20 mouse cellular contexts compared by ENCODE assay signal in the genomic region with DNA sequence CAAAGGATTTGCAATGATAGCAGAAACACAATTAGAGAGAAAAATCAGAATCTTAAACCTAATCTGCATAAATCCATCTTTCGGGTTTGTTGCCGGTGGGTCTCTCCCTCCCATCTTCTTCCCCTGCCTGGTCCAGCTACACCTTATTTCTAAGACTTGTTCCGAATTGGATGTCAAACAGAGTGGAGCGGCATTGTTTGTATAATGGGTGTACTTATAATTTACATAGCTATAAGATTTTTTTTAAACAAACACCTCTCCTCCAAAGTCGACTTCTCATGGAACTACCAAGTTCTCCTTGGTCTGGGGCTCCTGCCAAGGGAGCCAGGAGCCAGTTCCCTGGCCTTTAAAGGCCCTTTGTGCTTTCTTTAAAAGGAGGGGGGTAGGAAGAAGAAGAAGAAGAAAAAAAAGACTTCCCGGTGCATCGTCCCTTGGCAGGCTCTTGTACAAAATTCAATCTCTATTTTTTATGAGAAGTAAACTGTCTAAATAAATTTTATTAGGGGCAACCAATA. TPM values are rescaled to one million over a fixed set of nuclear protein-coding genes. Genes with fewer than 3 reads are reported as not detected.
DNase-seq lines count a peak whose midpoint lies in the region; ATAC-seq lines count a peak whose summit lies in the region.
"Had no signal": no experiment of that assay in that cellular context is flagged by ENCODE, and none has a peak within 500 bp of the region (broad histone marks: within the 10 kb centered on the region; RNA-seq: fewer than 3 reads in every experiment).

No protein-coding gene starts in this region.

- ATAC-seq in embryonic facial prominence, embryonic 11.5 days (replicated peaks; ENCODE audit: insufficient number of reproducible peaks, low FRiP score, low TSS enrichment, low read depth), result no peak
- ATAC-seq in hindbrain, embryonic 11.5 days (ENCODE audit: low FRiP score), result no peak
- ATAC-seq in hindbrain, embryonic 16.5 days, result no peak
- no peak for ATAC-seq in neural tube, embryonic 13.5 days (ENCODE audit: low read depth)
- ATAC-seq: activated CD4-positive, CD25-positive, alpha-beta regulatory T cell, adult 4 months; inflammation-experienced regulatory T-cells, adult 6 months; intestine, postnatal 0 days; Patski had no signal

- no peaks in the 10 kb centered on the region for H3K36me3 ChIP-seq in embryonic facial prominence, embryonic 11.5 days (replicated peaks; ENCODE audit: control insufficient read depth, insufficient read depth, low read depth, low read length)
- no peaks in the 10 kb centered on the region for H3K36me3 ChIP-seq in embryonic facial prominence, embryonic 10.5 days (replicated peaks)
- no peaks in the 10 kb centered on the region for H3K36me3 ChIP-seq in hindbrain, embryonic 11.5 days (ENCODE audit: control insufficient read depth, insufficient read depth, low read length)
- H3K36me3 ChIP-seq in hindbrain, embryonic 16.5 days (ENCODE audit: control insufficient read depth, insufficient read depth, low read length), result no peaks in the 10 kb centered on the region
- H3K36me3 ChIP-seq in neural tube, embryonic 13.5 days, result no peaks in the 10 kb centered on the region
- H3K36me3 ChIP-seq: embryonic facial prominence, embryonic 15.5 days; forebrain, embryonic 12.5 days; heart, embryonic 12.5 days; hindbrain, embryonic 15.5 days had no signal

- H3K4me3 ChIP-seq in embryonic facial prominence, embryonic 11.5 days (ENCODE audit: low read depth, low read length), result no peak overlapping the region
- no peak overlapping the region for H3K4me3 ChIP-seq in embryonic facial prominence, embryonic 10.5 days
- H3K4me3 ChIP-seq in hindbrain, embryonic 11.5 days (ENCODE audit: low read depth, low read length), result no peak overlapping the region
- no peak overlapping the region for H3K4me3 ChIP-seq in hindbrain, embryonic 16.5 days (ENCODE audit: low read length)
- H3K4me3 ChIP-seq in neural tube, embryonic 13.5 days, result no peak overlapping the region
- H3K4me3 ChIP-seq: embryonic facial prominence, embryonic 15.5 days; erythroblast, embryonic 14.5 days; forebrain, embryonic 12.5 days; gastrocnemius, adult 2 months; heart, embryonic 12.5 days; hindbrain, embryonic 15.5 days had no signal

- no peak overlapping the region for H3K9ac ChIP-seq in embryonic facial prominence, embryonic 11.5 days (replicated peaks; ENCODE audit: low read length)
- no peak overlapping the region for H3K9ac ChIP-seq in hindbrain, embryonic 11.5 days (ENCODE audit: low read depth, low read length)
- no peak overlapping the region for H3K9ac ChIP-seq in hindbrain, embryonic 16.5 days (ENCODE audit: low read depth, low read length)
- no peak overlapping the region for H3K9ac ChIP-seq in neural tube, embryonic 13.5 days
- H3K9ac ChIP-seq: embryonic facial prominence, embryonic 15.5 days; forebrain, embryonic 12.5 days; heart, embryonic 12.5 days; hindbrain, embryonic 15.5 days had no signal

- H3K4me1 ChIP-seq in embryonic facial prominence, embryonic 11.5 days (ENCODE audit: control insufficient read depth, insufficient read depth, low read length), result peaks cover 3% of the 10 kb centered on the region
- H3K4me1 ChIP-seq in embryonic facial prominence, embryonic 10.5 days, result peaks cover 25% of the 10 kb centered on the region
- peaks cover 11% of the 10 kb centered on the region for H3K4me1 ChIP-seq in hindbrain, embryonic 11.5 days (replicated peaks; ENCODE audit: control insufficient read depth, insufficient read depth, low read length)
- H3K4me1 ChIP-seq in hindbrain, embryonic 16.5 days (ENCODE audit: control insufficient read depth, insufficient read depth, low read depth, low read length), result peaks cover 9% of the 10 kb centered on the region
- H3K4me1 ChIP-seq in neural tube, embryonic 13.5 days (replicated peaks), result peaks cover 21% of the 10 kb centered on the region

- no peak overlapping the region for H3K27ac ChIP-seq in embryonic facial prominence, embryonic 11.5 days (replicated peaks; ENCODE audit: low read depth, low read length)
- no peak overlapping the region for H3K27ac ChIP-seq in embryonic facial prominence, embryonic 10.5 days (replicated peaks)
- H3K27ac ChIP-seq in hindbrain, embryonic 11.5 days (ENCODE audit: low read depth, low read length), result no peak overlapping the region
- no peak overlapping the region for H3K27ac ChIP-seq in hindbrain, embryonic 16.5 days (ENCODE audit: low read depth, low read length)
- H3K27ac ChIP-seq in neural tube, embryonic 13.5 days (replicated peaks), result peak overlapping the region; percentile 20; the same call in 1 of the 2 replicates
- H3K27ac ChIP-seq: embryonic facial prominence, embryonic 15.5 days; gastrocnemius, adult 2 months; hindbrain, embryonic 15.5 days had no signal

- no peaks in the 10 kb centered on the region for H3K9me3 ChIP-seq in embryonic facial prominence, embryonic 11.5 days (replicated peaks; ENCODE audit: control insufficient read depth, low read length)
- no peaks in the 10 kb centered on the region for H3K9me3 ChIP-seq in embryonic facial prominence, embryonic 10.5 days
- H3K9me3 ChIP-seq in hindbrain, embryonic 11.5 days (ENCODE audit: control insufficient read depth, low read length), result no peaks in the 10 kb centered on the region
- no peaks in the 10 kb centered on the region for H3K9me3 ChIP-seq in hindbrain, embryonic 16.5 days (ENCODE audit: control insufficient read depth, low read length)
- no peaks in the 10 kb centered on the region for H3K9me3 ChIP-seq in neural tube, embryonic 13.5 days
- H3K9me3 ChIP-seq: embryonic facial prominence, embryonic 15.5 days; forebrain, embryonic 12.5 days; heart, embryonic 12.5 days; hindbrain, embryonic 15.5 days had no signal

- no peak overlapping the region for H3K4me2 ChIP-seq in embryonic facial prominence, embryonic 11.5 days (ENCODE audit: low read depth, low read length)
- H3K4me2 ChIP-seq in hindbrain, embryonic 11.5 days (replicated peaks; ENCODE audit: low read depth, low read length), result no peak overlapping the region
- no peak overlapping the region for H3K4me2 ChIP-seq in hindbrain, embryonic 16.5 days (ENCODE audit: low read length)
- H3K4me2 ChIP-seq in neural tube, embryonic 13.5 days, result no peak overlapping the region
- H3K4me2 ChIP-seq: embryonic facial prominence, embryonic 15.5 days; forebrain, embryonic 12.5 days; heart, embryonic 12.5 days had no signal

- peak; percentile 29 for DNase-seq in embryonic facial prominence, embryonic 11.5 days (ENCODE audit: low spot score)
- DNase-seq in embryonic facial prominence, embryonic 10.5 days (ENCODE audit: low spot score), result no peak
- peak; percentile 46 for DNase-seq in hindbrain, embryonic 11.5 days (ENCODE audit: low spot score)
- no peak for DNase-seq in neural tube, embryonic 10.5 days (ENCODE audit: extremely low spot score, low spot score)
- DNase-seq: adrenal gland, postnatal 14 days; gastrocnemius, adult 2 months; gastrocnemius, postnatal 25 days had no signal

- H3K27me3 ChIP-seq in embryonic facial prominence, embryonic 11.5 days (ENCODE audit: control insufficient read depth, insufficient read depth, low read length), result peaks cover 72% of the 10 kb centered on the region
- H3K27me3 ChIP-seq in embryonic facial prominence, embryonic 10.5 days (replicated peaks; ENCODE audit: low read depth, poor library complexity, severe bottlenecking), result peaks cover 100% of the 10 kb centered on the region
- H3K27me3 ChIP-seq in hindbrain, embryonic 11.5 days (ENCODE audit: control insufficient read depth, insufficient read depth, low read length), result peaks cover 82% of the 10 kb centered on the region
- H3K27me3 ChIP-seq in hindbrain, embryonic 16.5 days (replicated peaks; ENCODE audit: control insufficient read depth, insufficient read depth, low read length), result peaks cover 56% of the 10 kb centered on the region
- H3K27me3 ChIP-seq in neural tube, embryonic 13.5 days, result peaks cover 97% of the 10 kb centered on the region
- H3K27me3 ChIP-seq: CH12.LX had no signal

- 1% methylated on average over 7 of the region's 7 CpGs for WGBS in embryonic facial prominence, embryonic 11.5 days
- WGBS in embryonic facial prominence, embryonic 10.5 days, result 2% methylated on average over 7 of the region's 7 CpGs
- under 1% methylated on average over 7 of the region's 7 CpGs for WGBS in hindbrain, embryonic 11.5 days
- 2% methylated on average over 7 of the region's 7 CpGs for WGBS in hindbrain, embryonic 16.5 days
- 2% methylated on average over 7 of the region's 7 CpGs for WGBS in neural tube, embryonic 13.5 days

RNA-seq across cellular contexts. Expression of gene Otp, which starts 3.5 kb away (rescaled TPM):
- polyA plus RNA-seq in embryonic facial prominence, embryonic 11.5 days (2014; fragmentation: Nextera tagmentation; extraction: Ambion mirVana), result 0.60 and 2.6 TPM in 2 replicates
- 0.47 and 0.78 TPM in 2 replicates for polyA plus RNA-seq in embryonic facial prominence, embryonic 10.5 days (2016; fragmentation: Nextera tagmentation; extraction: Ambion mirVana)
- 10.6 and 14.0 TPM in 2 replicates for polyA plus RNA-seq in hindbrain, embryonic 11.5 days (2014; fragmentation: Nextera tagmentation; extraction: Ambion mirVana)
- polyA plus RNA-seq in hindbrain, embryonic 16.5 days (2015; fragmentation: Nextera tagmentation; extraction: Ambion mirVana), result 5.0 and 6.2 TPM in 2 replicates
- polyA plus RNA-seq in neural tube, embryonic 13.5 days (2015; fragmentation: Nextera tagmentation; extraction: Ambion mirVana), result 9.5 and 10.7 TPM in 2 replicates
- polyA plus RNA-seq: activated CD4-positive, CD25-positive, alpha-beta regulatory T cell, adult 4 months; embryonic facial prominence, embryonic 15.5 days; erythroblast, embryonic 14.5 days; heart, embryonic 12.5 days; heart, embryonic 16.5 days; inflammation-experienced regulatory T-cells, adult 6 months; intestine, postnatal 0 days; Patski had no signal

Comparison
In these comparisons a context has a peak if more than half of its experiments do, and no peak if none do; other contexts are left out.
1. DNase-seq: peak in embryonic facial prominence, embryonic 11.5 days (single experiment) and hindbrain, embryonic 11.5 days (single experiment); none in embryonic facial prominence, embryonic 10.5 days (single experiment) and neural tube, embryonic 10.5 days (single experiment).